Mouse (Mus musculus) liver, adult 2 months (tissue): ENCODE measurements around the gene Tpm3.

Experiments used
- CTCF ChIP-seq: fragments of 200-500 bp; IDR thresholded peaks from 2 replicates; pipeline ENCODE4 v1.5.1; 2011; ENCODE audit warnings: low read depth, low read length, control low read depth
- POLR2A ChIP-seq: fragments of 200-500 bp; IDR thresholded peaks from 2 replicates; pipeline ENCODE4 v1.6.1; 2011; ENCODE audit warnings: low read length, control low read depth; ENCODE audit not compliant: insufficient read depth; ENCODE audit errors: extremely low read depth

DNA sequence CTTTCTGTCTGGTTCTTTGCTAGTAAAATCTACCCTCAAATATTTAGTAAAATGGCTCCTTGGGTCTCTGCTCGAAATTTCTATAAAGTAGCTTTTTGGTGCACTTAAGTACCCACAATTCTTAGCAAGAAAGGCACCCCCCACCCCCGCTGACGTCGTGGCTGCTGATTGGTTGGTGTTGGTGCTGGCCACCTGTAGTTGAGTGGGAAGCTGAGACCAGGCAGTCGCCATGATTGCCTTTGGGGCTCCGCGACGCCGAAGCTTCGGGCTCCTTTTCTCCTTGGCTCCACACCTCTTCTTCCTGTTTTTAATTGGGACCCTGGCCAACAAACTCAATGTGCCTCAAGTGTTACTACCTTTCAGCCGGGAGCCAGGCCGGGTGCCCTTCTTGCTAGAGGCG is 31.5 kb downstream of the Tpm3 start, which contains the start of gene Nup210l:
- TF ChIP-seq CTCF (no peak), POLR2A (no peak)
